ENCODE assay signal across 8 mouse cellular contexts in the genomic region with DNA sequence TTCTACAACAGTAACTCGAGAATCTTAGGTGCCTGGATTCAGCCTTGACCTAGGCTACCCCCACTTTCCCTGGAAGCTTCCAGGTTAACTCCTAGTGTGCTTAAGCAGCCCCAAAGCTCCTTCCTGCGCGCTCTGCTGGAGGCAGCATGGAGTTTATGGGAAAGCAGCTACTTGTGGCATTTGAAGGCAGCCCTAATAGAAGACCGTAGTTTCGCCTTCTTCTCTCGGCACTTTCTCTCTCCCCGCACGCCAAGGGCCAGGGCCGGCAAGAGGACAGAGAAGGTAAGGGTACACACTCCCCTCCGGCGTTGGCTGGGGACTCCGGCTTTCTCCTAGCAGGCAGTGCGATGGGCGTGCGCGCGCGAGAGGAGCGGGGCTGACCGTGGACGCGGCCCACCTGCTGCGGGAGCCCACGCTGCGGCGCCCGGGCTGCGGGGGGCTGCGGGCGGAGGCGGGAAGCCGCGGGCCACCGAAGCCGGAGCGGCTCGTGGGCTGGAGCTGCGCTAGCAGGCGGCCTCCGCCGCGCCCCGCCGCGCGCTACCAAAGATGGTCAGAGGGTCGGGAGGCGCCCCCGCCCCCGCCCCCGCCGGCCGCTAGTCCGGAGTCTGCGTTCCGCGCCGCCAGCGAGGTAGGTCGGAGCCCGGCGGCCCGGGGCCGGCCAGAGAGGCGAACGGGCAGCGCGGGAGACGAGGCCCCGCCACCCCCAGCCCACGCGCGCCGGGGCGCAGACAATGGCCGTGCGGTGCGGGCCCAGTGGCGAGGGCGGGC. TPM values are rescaled to one million over a fixed set of nuclear protein-coding genes. Genes with fewer than 3 reads are reported as not detected.
A peak's percentile ranks its signal among the peaks of the same experiment; 100 is the strongest.
DNase-seq lines count a peak whose midpoint lies in the region; ATAC-seq and TF ChIP-seq lines count a peak whose summit lies in the region.

No protein-coding gene starts in this region.

- TF ChIP-seq RAD21 in CH12.LX (IDR thresholded peaks at IDR 0.05; ENCODE audit: low read depth, low read length), result no peak

- H3K79me2 ChIP-seq in CH12.LX (replicated peaks; ENCODE audit: control insufficient read depth, extremely low read depth, insufficient read depth, poor library complexity, severe bottlenecking), result no peaks in the 10 kb centered on the region

- H3K4me2 ChIP-seq in CH12.LX (ENCODE audit: insufficient read depth, low read depth, poor library complexity, severe bottlenecking), result peak overlapping the region; percentile 79
- H3K4me2 ChIP-seq in embryonic facial prominence, embryonic 15.5 days (replicated peaks), result peak overlapping the region; percentile 70
- peak overlapping the region; percentile 71 for H3K4me2 ChIP-seq in heart, embryonic 12.5 days
- peak overlapping the region; percentile 86 for H3K4me2 ChIP-seq in kidney, postnatal 0 days (ENCODE audit: low read length)
- H3K4me2 ChIP-seq in lung, embryonic 14.5 days, result peak overlapping the region; percentile 63

- peaks cover 0 to 2% of the 10 kb centered on the region in 2 experiments; a peak in 1 of 4 replicates for H3K4me1 ChIP-seq in CH12.LX (ENCODE audit: control insufficient read depth in 1 of 2, insufficient read depth in 2 of 2)
- H3K4me1 ChIP-seq in embryonic facial prominence, embryonic 15.5 days, result peaks cover 11% of the 10 kb centered on the region; the same call in 1 of the 2 replicates
- H3K4me1 ChIP-seq in heart, embryonic 12.5 days (replicated peaks), result peaks cover 28% of the 10 kb centered on the region
- peaks cover 6% of the 10 kb centered on the region for H3K4me1 ChIP-seq in kidney, postnatal 0 days (replicated peaks; ENCODE audit: insufficient read depth, low read length)
- H3K4me1 ChIP-seq in lung, embryonic 14.5 days (ENCODE audit: insufficient read depth), result no peaks in the 10 kb centered on the region
- peaks cover 9% of the 10 kb centered on the region for H3K4me1 ChIP-seq in olfactory bulb, adult 2 months (ENCODE audit: control insufficient read depth, insufficient read depth, low read length)

- under 1% methylated on average over 69 of the region's 80 CpGs for WGBS in embryonic facial prominence, embryonic 15.5 days
- under 1% methylated on average over 68 of the region's 80 CpGs for WGBS in heart, embryonic 12.5 days
- under 1% methylated on average over 75 of the region's 80 CpGs for WGBS in kidney, postnatal 0 days
- WGBS in lung, embryonic 14.5 days, result 1% methylated on average over 58 of the region's 80 CpGs
- WGBS in olfactory bulb, adult 2 months, result under 1% methylated on average over 77 of the region's 80 CpGs

- no peaks in the 10 kb centered on the region for H3K9me3 ChIP-seq in CH12.LX (replicated peaks; ENCODE audit: low read length)
- H3K9me3 ChIP-seq in embryonic facial prominence, embryonic 15.5 days (replicated peaks), result no peaks in the 10 kb centered on the region
- no peaks in the 10 kb centered on the region for H3K9me3 ChIP-seq in heart, embryonic 12.5 days (replicated peaks)
- no peaks in the 10 kb centered on the region for H3K9me3 ChIP-seq in kidney, postnatal 0 days (replicated peaks; ENCODE audit: low read length)
- H3K9me3 ChIP-seq in lung, embryonic 14.5 days (ENCODE audit: low read depth, low read length), result no peaks in the 10 kb centered on the region

- H3K9ac ChIP-seq in CH12.LX (ENCODE audit: insufficient read depth, low read depth), result peak overlapping the region; percentile 48; the same call in 1 of the 2 replicates
- H3K9ac ChIP-seq in embryonic facial prominence, embryonic 15.5 days, result peak overlapping the region; percentile 85
- peak overlapping the region; percentile 89 for H3K9ac ChIP-seq in heart, embryonic 12.5 days
- peak overlapping the region; percentile 90 for H3K9ac ChIP-seq in kidney, postnatal 0 days (ENCODE audit: low read depth, low read length)
- peak overlapping the region; percentile 95 for H3K9ac ChIP-seq in lung, embryonic 14.5 days

- ATAC-seq in embryonic facial prominence, embryonic 15.5 days (ENCODE audit: insufficient number of reproducible peaks, low FRiP score, low TSS enrichment, low read depth), result peak; percentile 75
- peak; percentile 80 for ATAC-seq in heart, embryonic 12.5 days (ENCODE audit: insufficient number of reproducible peaks, low FRiP score)
- ATAC-seq in kidney, postnatal 0 days (replicated peaks; ENCODE audit: low FRiP score, low read depth), result peak; percentile 82
- ATAC-seq in lung, embryonic 14.5 days (ENCODE audit: insufficient read depth), result peak; percentile 80

- no peak overlapping the region for H3K27ac ChIP-seq in CH12.LX (ENCODE audit: insufficient read depth, low read depth)
- H3K27ac ChIP-seq in embryonic facial prominence, embryonic 15.5 days (replicated peaks), result peak overlapping the region; percentile 93
- H3K27ac ChIP-seq in heart, embryonic 12.5 days (ENCODE audit: poor library complexity, severe bottlenecking), result peak overlapping the region; percentile 98
- peak overlapping the region; percentile 93 for H3K27ac ChIP-seq in kidney, postnatal 0 days
- peak overlapping the region; percentile 96 for H3K27ac ChIP-seq in lung, embryonic 14.5 days (ENCODE audit: low read depth)
- H3K27ac ChIP-seq in olfactory bulb, adult 2 months (ENCODE audit: insufficient read depth, low read depth, low read length), result peak overlapping the region; percentile 84

- TF ChIP-seq CTCF in CH12.LX (conservative IDR thresholded peaks at IDR 0.05 in 1 of 2, IDR thresholded peaks at IDR 0.05 in 1 of 2; ENCODE audit: low read depth in 2 of 2, low read length in 2 of 2), result no peak
- no peak for TF ChIP-seq CTCF in kidney, postnatal 0 days (IDR thresholded peaks at IDR 0.05; ENCODE audit: low read depth)
- TF ChIP-seq CTCF in lung, embryonic 14.5 days (IDR thresholded peaks at IDR 0.05; ENCODE audit: low read depth), result 0 out of 2 replicates have a peak, but pooled peaks have one; percentile 11
- no peak for TF ChIP-seq CTCF in olfactory bulb, adult 2 months (IDR thresholded peaks at IDR 0.05; ENCODE audit: insufficient read depth, low read depth, low read length)

- in situ Hi-C loops in CH12.LX (cut with MboI; ENCODE audit: low pct_ligation_motif_present, low pct_unique_long_range_greater_than_20kb, low sequenced_read_pairs), result no loop called here

- DNase-seq in CH12.LX (ENCODE audit: extremely low read depth), result no peak
- peak; percentile 26 to 28 for DNase-seq in adrenal gland, postnatal 4 days (ENCODE audit: low spot score in 2 of 2)
- peak; percentile 79 for DNase-seq in kidney, postnatal 0 days (ENCODE audit: low spot score)
- DNase-seq in lung, embryonic 14.5 days, result peak; percentile 77
- peak; percentile 30 for DNase-seq in thymus, postnatal 25 days

- dilution Hi-C loops in CH12.LX (cut with MboI; ENCODE audit: extremely low pct_ligation_motif_present, extremely low pct_unique_long_range_greater_than_20kb, low sequenced_read_pairs), result no loop called here

- TF ChIP-seq EP300 in CH12.LX (IDR thresholded peaks at IDR 0.05; ENCODE audit: low read length), result no peak

- peaks cover 6% of the 10 kb centered on the region for H3K27me3 ChIP-seq in CH12.LX (replicated peaks)
- no peaks in the 10 kb centered on the region for H3K27me3 ChIP-seq in embryonic facial prominence, embryonic 15.5 days
- H3K27me3 ChIP-seq in heart, embryonic 12.5 days (replicated peaks), result no peaks in the 10 kb centered on the region
- no peaks in the 10 kb centered on the region for H3K27me3 ChIP-seq in kidney, postnatal 0 days (ENCODE audit: insufficient read depth, low read length)
- H3K27me3 ChIP-seq in lung, embryonic 14.5 days (ENCODE audit: insufficient read depth, low read length), result no peaks in the 10 kb centered on the region

- peak overlapping the region in 2 of 3 experiments; percentile 38 to 66 for H3K4me3 ChIP-seq in CH12.LX (replicated peaks in 1 of 3; ENCODE audit: low read depth in 2 of 3, low read length in 2 of 3, poor library complexity in 1 of 3)
- peak overlapping the region; percentile 83 for H3K4me3 ChIP-seq in embryonic facial prominence, embryonic 15.5 days (replicated peaks)
- peak overlapping the region; percentile 91 for H3K4me3 ChIP-seq in heart, embryonic 12.5 days
- peak overlapping the region; percentile 84 for H3K4me3 ChIP-seq in kidney, postnatal 0 days (replicated peaks; ENCODE audit: low read depth, low read length)
- H3K4me3 ChIP-seq in lung, embryonic 14.5 days (ENCODE audit: low read depth, low read length), result peak overlapping the region; percentile 82
- peak overlapping the region; percentile 100 for H3K4me3 ChIP-seq in olfactory bulb, adult 2 months (ENCODE audit: insufficient read depth, low read depth, low read length)

- no peak for TF ChIP-seq POLR2A in CH12.LX (IDR thresholded peaks at IDR 0.05; ENCODE audit: low read depth, low read length)
- TF ChIP-seq POLR2A in olfactory bulb, adult 2 months (IDR thresholded peaks at IDR 0.05; ENCODE audit: insufficient read depth, low read depth, low read length), result no peak; the same call in 1 of the 2 replicates

- no peaks in the 10 kb centered on the region for H3K36me3 ChIP-seq in CH12.LX (replicated peaks in 1 of 2; ENCODE audit: control insufficient read depth in 1 of 2, insufficient read depth in 1 of 2, low read length in 1 of 2)
- no peaks in the 10 kb centered on the region; the same call in 1 of the 2 replicates for H3K36me3 ChIP-seq in embryonic facial prominence, embryonic 15.5 days
- H3K36me3 ChIP-seq in heart, embryonic 12.5 days, result peaks cover 22% of the 10 kb centered on the region
- H3K36me3 ChIP-seq in kidney, postnatal 0 days (ENCODE audit: insufficient read depth, low read length), result no peaks in the 10 kb centered on the region
- peaks cover 18% of the 10 kb centered on the region for H3K36me3 ChIP-seq in lung, embryonic 14.5 days (ENCODE audit: insufficient read depth)

RNA-seq across cellular contexts. Expression of a gene that starts 0.8 kb away (rescaled TPM):
- total RNA-seq in CH12.LX (2012; rRNA removed) (0.25 and 0.34 TPM in 2 replicates), CH12.LX (2014; rRNA removed) (0.05 and 0.23 TPM in 2 replicates)
- 0.09 and 0.11 TPM in 2 replicates for polyA plus RNA-seq in CH12.LX (2012; ENCODE audit: insufficient read length, low read depth)
- total RNA-seq in adrenal gland, postnatal 4 days (2021), result 10 to 100 TPM; 25.8 to 26.8 TPM
- polyA plus RNA-seq in embryonic facial prominence, embryonic 15.5 days (2015; fragmentation: Nextera tagmentation; extraction: Ambion mirVana), result 24.5 and 25.8 TPM in 2 replicates
- 58.9 and 64.1 TPM in 2 replicates for polyA plus RNA-seq in heart, embryonic 12.5 days (2016; fragmentation: Nextera tagmentation; extraction: Ambion mirVana)
- polyA plus RNA-seq in kidney, postnatal 0 days (2015; fragmentation: Nextera tagmentation; extraction: Ambion mirVana), result 14.2 and 15.4 TPM in 2 replicates
- 36.1 and 39.6 TPM in 2 replicates for polyA plus RNA-seq in lung, embryonic 14.5 days (2014; fragmentation: Nextera tagmentation; extraction: Ambion mirVana)
- not detected in 2 replicates for polyA plus RNA-seq in olfactory bulb, adult 2 months (2012; ENCODE audit: insufficient read depth, insufficient read length, low replicate concordance, missing spikeins)

RNA-seq across cellular contexts. Expression of a gene that starts 33.1 kb away (rescaled TPM):
- total RNA-seq in CH12.LX (2012; rRNA removed) (12.9 and 14.4 TPM in 2 replicates), CH12.LX (2014; rRNA removed) (20.1 and 23.4 TPM in 2 replicates)
- 10.2 and 11.1 TPM in 2 replicates for polyA plus RNA-seq in CH12.LX (2012; ENCODE audit: insufficient read length, low read depth)
- total RNA-seq in adrenal gland, postnatal 4 days (2021), result 10 to 100 TPM; 14.7 to 17.4 TPM
- polyA plus RNA-seq in embryonic facial prominence, embryonic 15.5 days (2015; fragmentation: Nextera tagmentation; extraction: Ambion mirVana), result 24.4 and 25.0 TPM in 2 replicates
- 17.6 and 18.3 TPM in 2 replicates for polyA plus RNA-seq in heart, embryonic 12.5 days (2016; fragmentation: Nextera tagmentation; extraction: Ambion mirVana)
- polyA plus RNA-seq in kidney, postnatal 0 days (2015; fragmentation: Nextera tagmentation; extraction: Ambion mirVana), result 28.2 and 28.5 TPM in 2 replicates
- polyA plus RNA-seq in lung, embryonic 14.5 days (2014; fragmentation: Nextera tagmentation; extraction: Ambion mirVana), result 24.3 and 24.4 TPM in 2 replicates
- polyA plus RNA-seq in olfactory bulb, adult 2 months (2012; ENCODE audit: insufficient read depth, insufficient read length, low replicate concordance, missing spikeins), result not detected in 2 replicates

RNA-seq across cellular contexts. Expression of a gene that starts 33.2 kb away (rescaled TPM):
- total RNA-seq in CH12.LX (2012; rRNA removed) (1.3 TPM in 2 replicates), CH12.LX (2014; rRNA removed) (1.7 and 1.8 TPM in 2 replicates)
- 3.6 and 3.9 TPM in 2 replicates for polyA plus RNA-seq in CH12.LX (2012; ENCODE audit: insufficient read length, low read depth)
- 1 to 10 TPM; 2.7 to 3.0 TPM for total RNA-seq in adrenal gland, postnatal 4 days (2021)
- polyA plus RNA-seq in embryonic facial prominence, embryonic 15.5 days (2015; fragmentation: Nextera tagmentation; extraction: Ambion mirVana), result 3.2 and 4.6 TPM in 2 replicates
- 1.3 TPM in 2 replicates for polyA plus RNA-seq in heart, embryonic 12.5 days (2016; fragmentation: Nextera tagmentation; extraction: Ambion mirVana)
- polyA plus RNA-seq in kidney, postnatal 0 days (2015; fragmentation: Nextera tagmentation; extraction: Ambion mirVana), result 2.1 and 2.4 TPM in 2 replicates
- polyA plus RNA-seq in lung, embryonic 14.5 days (2014; fragmentation: Nextera tagmentation; extraction: Ambion mirVana), result 2.0 and 2.5 TPM in 2 replicates
- not detected in 2 replicates for polyA plus RNA-seq in olfactory bulb, adult 2 months (2012; ENCODE audit: insufficient read depth, insufficient read length, low replicate concordance, missing spikeins)

RNA-seq across cellular contexts. Expression of a gene that starts 38.8 kb away (rescaled TPM):
- total RNA-seq in CH12.LX (2012; rRNA removed), result 124 and 176 TPM in 2 replicates
- total RNA-seq in CH12.LX (2014; rRNA removed), result 281 and 368 TPM in 2 replicates
- 410 and 530 TPM in 2 replicates for polyA plus RNA-seq in CH12.LX (2012; ENCODE audit: insufficient read length, low read depth)
- total RNA-seq in adrenal gland, postnatal 4 days (2021), result 100 to 1,000 TPM; 196 to 224 TPM
- 287 and 315 TPM in 2 replicates for polyA plus RNA-seq in embryonic facial prominence, embryonic 15.5 days (2015; fragmentation: Nextera tagmentation; extraction: Ambion mirVana)
- polyA plus RNA-seq in heart, embryonic 12.5 days (2016; fragmentation: Nextera tagmentation; extraction: Ambion mirVana), result 233 and 248 TPM in 2 replicates
- 351 and 354 TPM in 2 replicates for polyA plus RNA-seq in kidney, postnatal 0 days (2015; fragmentation: Nextera tagmentation; extraction: Ambion mirVana)
- polyA plus RNA-seq in lung, embryonic 14.5 days (2014; fragmentation: Nextera tagmentation; extraction: Ambion mirVana), result 328 and 346 TPM in 2 replicates
- 660 TPM in 1 of 2 replicates, not detected in the other for polyA plus RNA-seq in olfactory bulb, adult 2 months (2012; ENCODE audit: insufficient read depth, insufficient read length, low replicate concordance, missing spikeins)

Comparison
In these comparisons a context has a peak if more than half of its experiments do, and no peak if none do; other contexts are left out.
1. RNA of a gene that starts 33.1 kb away (polyA plus RNA-seq): 28.2 to 28.5 TPM in kidney, postnatal 0 days, 24.4 to 25.0 TPM in embryonic facial prominence, embryonic 15.5 days, 24.3 to 24.4 TPM in lung, embryonic 14.5 days, 17.6 to 18.3 TPM in heart, embryonic 12.5 days and 10.2 to 11.1 TPM in CH12.LX; not detected in olfactory bulb, adult 2 months; every median in the first group is over 10 times any median in the second.
2. Peak in every context shown above with its lines, with median percentiles within 50 percentile points of each other: H3K4me2 ChIP-seq, H3K4me3 ChIP-seq, H3K9ac ChIP-seq and ATAC-seq.